Mouse (Mus musculus): ENCODE data around the gene Clns1a.

Clns1a gene

DNA sequence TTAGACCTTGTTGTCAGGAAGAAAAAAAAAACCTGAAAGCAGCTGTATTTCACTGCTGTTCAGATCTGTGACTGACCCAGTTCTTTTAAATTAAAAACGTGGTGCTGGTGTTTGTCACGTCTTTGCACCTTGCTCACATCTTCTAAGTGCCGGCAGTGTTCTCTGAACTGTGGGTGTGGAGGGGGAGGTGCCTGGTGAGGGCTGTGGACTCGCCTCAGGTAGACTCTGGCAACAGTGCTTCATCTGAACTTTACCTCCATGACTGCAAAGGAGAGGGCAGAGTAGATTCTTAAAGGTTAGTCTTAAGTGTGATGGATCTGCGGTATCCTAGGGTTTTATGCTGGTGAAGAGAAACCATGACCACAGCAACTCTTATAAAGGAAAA, 69.5 kb downstream of the Clns1a start:
- DNase-seq (ENCODE audit: extremely low spot score), result no peak

GRCm38 (mm10) chr7:97766406-97767166, 70.2 kb downstream of the Clns1a start:
- no peak for DNase-seq (ENCODE audit: extremely low spot score)

DNA sequence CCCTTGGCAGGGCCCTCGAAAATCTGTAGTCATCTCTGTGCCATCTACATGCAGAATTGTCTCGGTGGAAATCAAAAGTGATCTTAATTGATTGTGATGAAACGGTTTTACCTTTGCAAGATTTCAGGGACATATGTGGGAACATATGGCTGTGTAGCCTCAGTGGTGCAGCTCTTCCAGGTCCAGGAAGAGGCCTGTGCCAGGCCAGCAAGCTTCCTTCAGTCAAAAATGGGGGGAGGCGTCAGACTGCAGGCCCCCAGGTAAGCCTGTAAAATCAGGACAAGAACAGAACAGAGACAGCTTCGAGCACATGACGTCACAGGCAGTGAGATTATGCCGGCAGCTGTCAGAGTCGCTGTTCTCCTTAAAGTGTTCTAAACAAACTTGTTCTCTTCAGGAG, 71.4 kb downstream of the Clns1a start:
- no peak for DNase-seq (ENCODE audit: extremely low spot score)

DNA sequence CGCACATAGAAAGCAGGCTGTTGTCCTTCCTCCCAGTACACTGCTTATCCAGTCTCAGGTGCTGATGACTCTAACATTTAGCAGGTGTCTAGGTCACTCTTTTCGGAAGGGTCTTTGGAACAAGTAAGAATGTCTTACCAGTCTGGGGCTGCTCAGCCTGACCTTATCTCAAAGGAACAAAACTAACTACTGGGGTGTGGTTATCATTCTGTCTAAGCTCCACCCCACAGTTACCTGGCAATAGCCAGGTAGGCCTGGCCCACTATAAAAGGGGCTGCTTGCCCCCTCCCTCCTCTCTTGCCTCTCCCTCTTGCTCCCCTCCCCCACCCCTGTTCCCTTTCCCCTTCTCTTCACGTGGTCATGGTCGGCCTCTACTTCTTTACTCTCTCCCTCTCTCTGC, 72.6 kb downstream of the Clns1a start:
- DNase-seq (ENCODE audit: extremely low spot score), result no peak

Measured in embryo, embryonic 9.5 days (tissue).